Mouse (Mus musculus): ENCODE data around the gene Casq1. TPM values are rescaled to one million over a fixed set of nuclear protein-coding genes. Genes with fewer than 3 reads are reported as not detected.

The Casq1 gene
- not detected in 4 replicates for total RNA-seq (2023; ENCODE audit: inconsistent age)

DNA sequence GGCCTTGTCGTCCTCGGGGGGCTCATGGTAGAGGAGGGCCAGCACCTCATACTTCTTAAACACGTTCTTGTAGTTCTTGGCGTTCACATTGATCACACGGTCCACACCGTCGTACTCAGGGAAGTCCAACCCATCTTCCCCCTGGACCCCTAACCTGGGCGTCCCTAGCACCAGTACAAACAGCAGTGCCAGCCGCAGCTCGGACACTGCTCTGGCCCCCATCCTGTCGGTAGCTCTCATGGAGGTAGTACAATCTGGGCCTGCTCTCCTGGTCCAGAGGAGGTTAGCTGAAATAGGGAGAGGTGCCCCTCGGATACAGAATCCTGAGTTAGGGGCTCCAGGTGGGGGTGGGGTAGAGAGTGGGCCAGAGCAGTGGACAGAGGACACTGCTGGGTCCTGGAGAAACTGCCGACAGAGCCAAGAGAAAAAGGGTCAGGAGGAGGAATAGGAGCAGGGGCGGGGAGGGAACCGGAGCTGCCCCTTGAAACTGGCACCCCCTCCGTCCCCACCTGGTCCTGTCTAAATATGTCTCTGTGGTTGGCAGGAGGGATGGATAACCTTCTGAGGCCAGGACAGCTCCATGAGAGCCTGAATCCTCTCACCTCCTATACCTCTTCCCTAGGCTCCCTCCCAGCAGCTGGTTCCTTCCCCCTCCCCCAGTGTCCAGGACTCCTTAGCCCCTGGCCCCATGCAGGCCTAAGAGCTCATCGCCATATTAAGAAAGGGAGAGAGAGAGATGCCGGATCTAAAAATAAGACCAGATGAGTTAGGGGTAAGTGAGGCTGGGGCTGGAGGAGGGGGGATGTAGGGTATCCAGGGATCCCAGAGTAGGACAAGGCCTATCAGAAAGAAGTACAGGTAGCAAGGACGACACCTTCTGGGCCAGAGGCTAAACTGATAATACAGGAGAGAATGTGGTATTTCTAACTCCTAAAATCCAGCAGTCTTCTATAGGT lies at the start of gene Casq1:
Gene Casq1, minus strand, starts transcription at position 418 of the 956 bp plus-strand sequence.

DNA sequence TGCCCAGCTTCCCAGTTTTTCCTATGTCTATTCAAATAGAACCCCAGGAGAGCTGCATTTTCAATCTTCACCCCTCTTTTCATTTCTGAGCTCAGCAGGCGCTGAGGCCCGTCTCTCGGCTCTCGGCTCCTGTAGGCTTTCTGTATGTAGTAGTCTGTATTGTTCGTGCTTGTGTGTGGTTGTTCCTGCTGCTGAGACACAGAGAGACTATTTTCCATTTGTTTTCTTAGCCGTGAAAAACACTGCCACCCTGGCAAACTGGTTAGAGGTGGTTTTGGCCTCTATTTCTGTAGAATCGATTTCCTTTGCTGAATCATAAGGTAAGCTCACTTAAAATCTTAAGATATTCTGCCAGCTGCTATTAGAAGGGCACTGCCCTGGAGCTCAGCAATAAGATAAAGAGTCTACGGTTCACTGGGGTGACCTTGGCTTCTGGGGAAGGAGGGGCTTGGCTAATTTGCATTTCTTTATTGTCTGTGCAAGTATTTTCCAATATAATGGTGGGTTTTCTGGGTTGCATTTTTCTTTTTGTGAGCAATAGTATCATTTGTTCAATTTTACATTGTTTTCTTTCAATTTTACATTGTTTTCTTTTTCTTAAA lies 41.9 kb upstream of the Casq1 start, which contains the start of gene Igsf8:
Gene Igsf8, plus strand, starts transcription at position 165 of the 602 bp plus-strand sequence.

DNA sequence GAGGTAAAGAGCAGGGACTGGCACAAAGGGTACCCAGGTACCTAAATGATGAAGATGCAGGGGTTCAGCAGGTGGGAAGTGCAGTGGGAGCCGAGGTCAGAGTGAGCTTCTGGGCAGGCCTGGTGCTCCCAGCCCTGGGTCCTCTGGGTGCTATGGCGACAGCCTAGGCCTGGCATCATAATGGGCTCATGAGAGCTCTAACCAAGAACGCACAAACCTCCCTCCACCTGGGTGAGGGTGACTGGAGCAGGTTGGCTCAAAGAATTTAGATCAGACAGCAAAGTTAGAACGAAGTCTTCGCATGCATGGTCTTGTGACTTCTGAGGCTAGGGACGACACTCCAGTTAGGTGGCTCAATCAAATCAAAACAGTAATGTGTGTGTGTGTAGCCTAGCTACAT lies 38.6 kb upstream of the Casq1 start, which contains the start of gene Atp1a4:
Gene Atp1a4, minus strand, starts transcription at position 101 of the 400 bp plus-strand sequence.

DNA sequence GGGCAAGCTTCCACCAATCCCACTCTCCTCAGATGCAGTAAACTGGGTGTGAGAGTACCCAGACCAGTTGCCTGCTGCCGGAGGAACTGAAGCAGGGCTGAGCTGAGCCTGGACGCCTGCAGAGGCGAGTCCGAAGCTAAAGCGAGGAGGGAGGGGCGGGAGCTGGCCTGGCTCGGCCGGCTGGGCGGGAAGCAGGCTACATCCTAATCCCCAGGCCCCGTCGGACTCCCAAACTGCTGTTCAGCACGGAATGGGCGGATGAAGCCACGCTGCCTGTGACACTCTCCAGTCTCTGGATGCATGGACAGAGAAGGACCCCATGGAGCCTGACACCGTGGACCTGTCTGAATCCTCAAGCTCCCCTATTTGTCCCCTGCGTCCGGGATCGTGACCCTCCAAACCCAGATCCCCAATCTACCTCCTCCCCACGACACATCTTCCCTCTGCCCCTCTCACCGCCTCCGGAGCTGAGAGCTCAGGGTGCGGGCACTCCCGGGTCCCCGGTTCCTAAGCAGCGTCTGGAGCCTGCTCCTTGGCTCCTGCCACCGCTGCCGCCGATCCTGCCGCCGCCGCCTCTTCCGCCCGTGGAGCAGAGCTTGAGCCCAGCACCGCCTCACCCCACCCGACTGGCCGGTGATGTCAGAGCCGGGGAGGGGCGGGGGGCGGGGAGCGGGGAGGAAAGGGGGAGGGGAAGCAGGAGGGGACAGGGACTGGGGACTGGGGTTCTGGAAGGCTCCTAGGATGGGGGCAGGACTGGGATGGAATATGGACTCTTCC lies 13.3 kb downstream of the Casq1 start, which contains the start of gene Pea15a:
Gene Pea15a, minus strand, starts transcription at position 664 of the 777 bp plus-strand sequence.

Other genes with a start within 250 kb of the Casq1 start
- gene Vangl2, start 191.4 kb downstream of the Casq1 start, total RNA-seq (2023; ENCODE audit: inconsistent age), result 4.6 to 7.0 TPM (median 5.7 TPM) in 4 replicates
- gene Nhlh1, start 162.3 kb downstream of the Casq1 start, total RNA-seq (2023; ENCODE audit: inconsistent age), result not detected in 4 replicates
- gene Copa, start 137.3 kb downstream of the Casq1 start, total RNA-seq (2023; ENCODE audit: inconsistent age), result 158 to 164 TPM (median 162 TPM) in 4 replicates
- 89.7 to 105 TPM (median 96.5 TPM) in 4 replicates for gene Ncstn, start 137.1 kb downstream of the Casq1 start, total RNA-seq (2023; ENCODE audit: inconsistent age)
- 51.9 to 59.8 TPM (median 54.8 TPM) in 4 replicates for gene Pex19, start 93.1 kb downstream of the Casq1 start, total RNA-seq (2023; ENCODE audit: inconsistent age)
- gene Dcaf8, start 71.8 kb downstream of the Casq1 start, total RNA-seq (2023; ENCODE audit: inconsistent age), result 110 to 119 TPM (median 111 TPM) in 4 replicates
- gene Pea15a, start 13.1 kb downstream of the Casq1 start, total RNA-seq (2023; ENCODE audit: inconsistent age), result 23.6 to 27.0 TPM (median 26.1 TPM) in 4 replicates
- gene Atp1a4, start 38.5 kb upstream of the Casq1 start, total RNA-seq (2023; ENCODE audit: inconsistent age), result not detected in 4 replicates
- gene Igsf8, start 41.8 kb upstream of the Casq1 start, total RNA-seq (2023; ENCODE audit: inconsistent age), result 24.2 to 34.3 TPM (median 25.5 TPM) in 4 replicates
- gene Atp1a2, start 78.2 kb upstream of the Casq1 start, total RNA-seq (2023; ENCODE audit: inconsistent age), result 0.10 TPM in 1 of 4 replicates, not detected in the others
- gene Kcnj9, start 109.5 kb upstream of the Casq1 start, total RNA-seq (2023; ENCODE audit: inconsistent age), result 0.16 TPM in 1 of 4 replicates, not detected in the others
- gene Kcnj10, start 121.3 kb upstream of the Casq1 start, total RNA-seq (2023; ENCODE audit: inconsistent age), result 0.87 to 2.0 TPM (median 1.2 TPM) in 4 replicates
- gene Pigm, start 156.7 kb upstream of the Casq1 start, total RNA-seq (2023; ENCODE audit: inconsistent age), result 29.2 to 30.4 TPM (median 29.7 TPM) in 4 replicates

Data from B cell, adult (primary cell).